Mouse (Mus musculus): ENCODE results near the gene Lgals9. TPM values are rescaled to one million over a fixed set of nuclear protein-coding genes. Genes with fewer than 3 reads are reported as not detected.

Gene Lgals9
- polyA plus RNA-seq, 1 experiment = 58.6 TPM

DNA sequence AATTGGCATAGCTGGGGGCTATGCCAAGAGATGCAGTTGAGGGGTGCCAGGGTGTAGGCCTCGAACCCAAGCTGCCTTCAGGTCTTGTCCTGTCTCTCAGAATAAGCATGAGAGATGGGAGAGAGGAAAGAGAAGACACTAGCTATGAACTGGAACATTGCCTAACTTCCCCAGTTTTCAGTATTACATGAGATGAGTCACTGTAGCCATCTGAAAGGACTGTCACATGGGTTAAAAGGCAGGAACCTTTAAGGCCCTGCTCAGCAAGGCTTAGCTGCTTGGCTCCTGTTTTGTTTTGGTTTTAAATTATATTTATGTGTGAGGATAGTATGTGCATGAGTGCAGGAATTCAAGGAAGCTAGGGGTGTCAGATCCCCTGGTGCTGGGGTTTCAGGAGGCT, 68.3 kb downstream of the Lgals9 start:
- no peak for TF ChIP-seq POLR2A (IDR thresholded peaks at IDR 0.05; ENCODE audit: borderline replicate concordance, control insufficient read depth, low read depth, low read length)
- TF ChIP-seq CTCF (IDR thresholded peaks at IDR 0.05; ENCODE audit: control insufficient read depth, insufficient read depth, low read length) = no peak
- H3K4me1 ChIP-seq (ENCODE audit: control insufficient read depth, insufficient read depth, low read length) = peaks cover 5% of the 10 kb centered on the region
- WGBS = 44% methylated on average over 1 of the region's 1 CpGs
- no peak overlapping the region for H3K27ac ChIP-seq (ENCODE audit: control insufficient read depth, insufficient read depth, low read depth, low read length, poor library complexity)
- H3K4me3 ChIP-seq (replicated peaks; ENCODE audit: control insufficient read depth, low read depth, low read length) = no peak overlapping the region

GRCm38 (mm10) chr11:78915473-78915872, 69.3 kb downstream of the Lgals9 start:
- H3K4me1 ChIP-seq (ENCODE audit: control insufficient read depth, insufficient read depth, low read length) = peaks cover 5% of the 10 kb centered on the region
- 32% methylated on average over 6 of the region's 6 CpGs for WGBS
- TF ChIP-seq CTCF (IDR thresholded peaks at IDR 0.05; ENCODE audit: control insufficient read depth, insufficient read depth, low read length) (no peak), POLR2A (IDR thresholded peaks at IDR 0.05; ENCODE audit: borderline replicate concordance, control insufficient read depth, low read depth, low read length) (no peak)
- H3K27ac ChIP-seq (ENCODE audit: control insufficient read depth, insufficient read depth, low read depth, low read length, poor library complexity) = no peak overlapping the region
- no peak overlapping the region for H3K4me3 ChIP-seq (replicated peaks; ENCODE audit: control insufficient read depth, low read depth, low read length)

Other genes starting within 250 kb of the Lgals9 start
- gene Ccnq, start 233.2 kb downstream of the Lgals9 start, polyA plus RNA-seq (2011; ENCODE audit: insufficient read depth, insufficient read length, low replicate concordance, missing spikeins) = 11.2 and 11.7 TPM in 2 replicates
- gene Lyrm9, start 158.4 kb downstream of the Lgals9 start, polyA plus RNA-seq (2011; ENCODE audit: insufficient read depth, insufficient read length, low replicate concordance, missing spikeins) = 19.0 and 27.0 TPM in 2 replicates
- not detected in 2 replicates for gene Nos2, start 64.2 kb downstream of the Lgals9 start, polyA plus RNA-seq (2011; ENCODE audit: insufficient read depth, insufficient read length, low replicate concordance, missing spikeins)
- gene Ksr1, start 161.5 kb upstream of the Lgals9 start, polyA plus RNA-seq (2011; ENCODE audit: insufficient read depth, insufficient read length, low replicate concordance, missing spikeins) = 6.4 and 18.2 TPM in 2 replicates